Mouse (Mus musculus): ENCODE results near the gene Palld. TPM values are rescaled to one million over a fixed set of nuclear protein-coding genes. Genes with fewer than 3 reads are reported as not detected.

Palld gene
- total and polyA plus RNA-seq, 3 experiments: 0.87 to 7.1 (median 2.6) TPM

DNA sequence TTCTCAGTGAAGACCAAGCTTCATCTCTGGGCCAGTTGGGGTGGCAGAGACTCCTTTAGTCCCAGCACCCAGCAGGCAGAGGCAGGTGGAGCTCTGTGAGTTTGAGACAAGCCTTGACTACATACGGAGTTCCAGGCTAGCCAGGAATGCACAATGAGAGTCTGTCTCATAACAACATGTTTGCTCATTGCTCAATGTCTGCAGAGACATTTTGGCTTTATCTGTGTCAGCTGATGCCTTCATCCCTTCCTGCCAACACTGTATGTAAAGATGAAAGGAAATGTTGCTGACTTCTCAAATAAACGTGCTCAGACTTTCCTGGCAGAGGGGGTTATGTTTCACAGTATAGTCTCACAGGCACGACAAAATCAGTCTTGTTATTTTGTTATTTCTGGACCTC, 401.6 kb downstream of the Palld start:
- no peaks in the 10 kb centered on the region for H3K27me3 ChIP-seq (replicated peaks)
- DNase-seq (ENCODE audit: extremely low read depth): no peak
- dilution Hi-C loops (cut with MboI; ENCODE audit: extremely low pct_ligation_motif_present, extremely low pct_unique_long_range_greater_than_20kb, low sequenced_read_pairs) (no loop called here), in situ Hi-C loops (cut with MboI; ENCODE audit: low pct_ligation_motif_present, low pct_unique_long_range_greater_than_20kb, low sequenced_read_pairs) (loop anchor here (25.0 kb wide), 3 partner anchors 439 to 989 kb away; partner anchors contain the start of genes Aadat and Gm10283)
- TF ChIP-seq EP300 (IDR thresholded peaks at IDR 0.05; ENCODE audit: low read length) (no peak), USF1 (IDR thresholded peaks at IDR 0.05; ENCODE audit: low read depth, low read length) (no peak), RAD21 (IDR thresholded peaks at IDR 0.05; ENCODE audit: low read depth, low read length) (no peak), TBP (conservative IDR thresholded peaks at IDR 0.05; ENCODE audit: low read depth, low read length) (no peak), NELFE (IDR thresholded peaks at IDR 0.05; ENCODE audit: low read depth, low read length) (no peak), BHLHE40 (IDR thresholded peaks at IDR 0.05; ENCODE audit: low read depth, low read length) (no peak), SMC3 (IDR thresholded peaks at IDR 0.05; ENCODE audit: low read depth, low read length) (no peak), CTCF (conservative IDR thresholded peaks at IDR 0.05 in 1 of 2, IDR thresholded peaks at IDR 0.05 in 1 of 2; ENCODE audit: low read depth in 2 of 2, low read length in 2 of 2) (no peak)
- H3K36me3 ChIP-seq (replicated peaks in 1 of 2; ENCODE audit: control insufficient read depth in 1 of 2, insufficient read depth in 1 of 2, low read length in 1 of 2): peaks cover 20 to 65% of the 10 kb centered on the region in 2 experiments
- no peak overlapping the region for H3K9ac ChIP-seq (ENCODE audit: insufficient read depth, low read depth)
- no peaks in the 10 kb centered on the region for H3K9me3 ChIP-seq (replicated peaks; ENCODE audit: low read length)
- no peak overlapping the region for H3K4me3 ChIP-seq (replicated peaks in 1 of 3; ENCODE audit: low read depth in 2 of 3, low read length in 2 of 3, poor library complexity in 1 of 3)
- no peak overlapping the region for H3K27ac ChIP-seq (ENCODE audit: insufficient read depth, low read depth)
- H3K4me2 ChIP-seq (ENCODE audit: insufficient read depth, low read depth, poor library complexity, severe bottlenecking): no peak overlapping the region
- H3K79me2 ChIP-seq (replicated peaks; ENCODE audit: control insufficient read depth, extremely low read depth, insufficient read depth, poor library complexity, severe bottlenecking): no peaks in the 10 kb centered on the region
- H3K4me1 ChIP-seq (ENCODE audit: control insufficient read depth in 1 of 2, insufficient read depth in 2 of 2): peaks cover 3% of the 10 kb centered on the region in 2 experiments; a peak in 2 of 4 replicates

DNA sequence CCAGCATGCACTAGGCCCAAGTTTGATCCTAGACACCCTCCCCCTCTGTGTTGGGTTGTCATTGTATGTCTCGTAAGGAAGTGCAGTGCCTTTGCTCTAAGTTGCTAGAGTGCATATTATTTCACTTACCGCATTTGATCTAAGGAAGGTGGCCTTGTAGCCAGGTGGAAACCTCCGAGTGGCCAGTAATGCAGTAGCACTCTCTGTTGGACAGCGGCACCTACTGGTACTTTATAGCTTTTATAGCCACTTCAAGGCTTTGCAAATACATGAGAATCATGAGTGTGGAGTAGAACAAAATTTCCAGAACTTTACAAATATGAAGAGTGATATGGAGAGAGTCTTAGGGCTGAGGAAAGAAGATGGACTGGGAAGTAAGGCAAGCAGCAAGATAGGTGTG, 403.5 kb downstream of the Palld start:
- dilution Hi-C loops (cut with MboI; ENCODE audit: extremely low pct_ligation_motif_present, extremely low pct_unique_long_range_greater_than_20kb, low sequenced_read_pairs): no loop called here
- peak; percentile 50 for TF ChIP-seq SMC3 (IDR thresholded peaks at IDR 0.05; ENCODE audit: low read depth, low read length)
- peak; percentile 65 for TF ChIP-seq RAD21 (IDR thresholded peaks at IDR 0.05; ENCODE audit: low read depth, low read length)
- no peak for TF ChIP-seq MAFK (IDR thresholded peaks at IDR 0.05; ENCODE audit: insufficient replicate concordance, low read length)
- TF ChIP-seq CHD2 (IDR thresholded peaks at IDR 0.05; ENCODE audit: low read length): no peak
- peak in 1 of 2 experiments; percentile 62; a peak in 2 of 4 replicates for TF ChIP-seq CTCF (conservative IDR thresholded peaks at IDR 0.05 in 1 of 2, IDR thresholded peaks at IDR 0.05 in 1 of 2; ENCODE audit: low read depth in 2 of 2, low read length in 2 of 2)
- no peak for TF ChIP-seq ZNF384 (IDR thresholded peaks at IDR 0.05; ENCODE audit: low read depth, low read length)
- H3K4me3 ChIP-seq (replicated peaks in 1 of 3; ENCODE audit: low read depth in 2 of 3, low read length in 2 of 3, poor library complexity in 1 of 3): no peak overlapping the region
- H3K4me1 ChIP-seq (ENCODE audit: control insufficient read depth in 1 of 2, insufficient read depth in 2 of 2): peaks cover 0 to under 1% of the 10 kb centered on the region in 2 experiments; a peak in 1 of 4 replicates
- in situ Hi-C loops (cut with MboI; ENCODE audit: low pct_ligation_motif_present, low pct_unique_long_range_greater_than_20kb, low sequenced_read_pairs): no loop called here
- DNase-seq (ENCODE audit: extremely low read depth): no peak
- no peak overlapping the region for H3K4me2 ChIP-seq (ENCODE audit: insufficient read depth, low read depth, poor library complexity, severe bottlenecking)
- peaks cover 29 to 69% of the 10 kb centered on the region in 2 experiments for H3K36me3 ChIP-seq (replicated peaks in 1 of 2; ENCODE audit: control insufficient read depth in 1 of 2, insufficient read depth in 1 of 2, low read length in 1 of 2)
- H3K79me2 ChIP-seq (replicated peaks; ENCODE audit: control insufficient read depth, extremely low read depth, insufficient read depth, poor library complexity, severe bottlenecking): no peaks in the 10 kb centered on the region
- no peaks in the 10 kb centered on the region for H3K27me3 ChIP-seq (replicated peaks)
- H3K9ac ChIP-seq (ENCODE audit: insufficient read depth, low read depth): no peak overlapping the region
- H3K9me3 ChIP-seq (replicated peaks; ENCODE audit: low read length): no peaks in the 10 kb centered on the region
- no peak overlapping the region for H3K27ac ChIP-seq (ENCODE audit: insufficient read depth, low read depth)

DNA sequence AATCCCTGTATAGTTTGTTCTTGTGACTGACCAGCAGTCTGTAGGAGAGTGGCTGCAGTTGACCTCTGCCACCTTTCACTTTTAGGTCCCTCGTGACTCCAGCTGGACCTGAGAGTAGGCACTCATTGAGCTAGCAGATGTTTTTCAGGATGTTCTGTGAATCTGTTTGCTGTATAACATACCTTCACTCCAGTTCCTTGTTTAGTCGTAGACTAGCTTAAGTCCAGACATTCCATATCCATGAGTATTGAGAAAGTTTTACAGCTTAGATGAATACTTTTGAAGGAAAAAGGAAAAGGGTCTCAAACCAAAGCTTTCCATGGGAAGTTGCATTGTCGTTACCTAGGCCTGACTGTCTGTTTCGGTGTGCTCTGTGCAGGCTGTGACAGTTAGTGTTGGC, 405.4 kb downstream of the Palld start:
- TF ChIP-seq EP300 (IDR thresholded peaks at IDR 0.05; ENCODE audit: low read length): no peak
- TF ChIP-seq CHD1 (IDR thresholded peaks at IDR 0.05; ENCODE audit: low read depth, low read length): no peak
- no peak for TF ChIP-seq RAD21 (IDR thresholded peaks at IDR 0.05; ENCODE audit: low read depth, low read length)
- no peak for TF ChIP-seq ZC3H11A (IDR thresholded peaks at IDR 0.05; ENCODE audit: low read depth, low read length)
- TF ChIP-seq MYC (IDR thresholded peaks at IDR 0.05; ENCODE audit: low read depth, low read length): no peak
- no peak for TF ChIP-seq ZMIZ1 (IDR thresholded peaks at IDR 0.05; ENCODE audit: low read depth, low read length)
- TF ChIP-seq ETS1 (conservative IDR thresholded peaks at IDR 0.05; ENCODE audit: low read depth, low read length): no peak
- TF ChIP-seq GABPA (IDR thresholded peaks at IDR 0.05; ENCODE audit: insufficient replicate concordance, low read depth, low read length): no peak

More for the DNA sequence above, 405.4 kb downstream of the Palld start:
- dilution Hi-C loops (cut with MboI; ENCODE audit: extremely low pct_ligation_motif_present, extremely low pct_unique_long_range_greater_than_20kb, low sequenced_read_pairs): no loop called here
- Histone ChIP-seq H3K4me2 (ENCODE audit: insufficient read depth, low read depth, poor library complexity, severe bottlenecking) (no peak overlapping the region), H3K27ac (ENCODE audit: insufficient read depth, low read depth) (no peak overlapping the region), H3K79me2 (replicated peaks; ENCODE audit: control insufficient read depth, extremely low read depth, insufficient read depth, poor library complexity, severe bottlenecking) (no peaks in the 10 kb centered on the region), H3K4me3 (replicated peaks in 1 of 3; ENCODE audit: low read depth in 2 of 3, low read length in 2 of 3, poor library complexity in 1 of 3) (no peak overlapping the region), H3K9me3 (replicated peaks; ENCODE audit: low read length) (no peaks in the 10 kb centered on the region), H3K4me1 (ENCODE audit: control insufficient read depth in 1 of 2, insufficient read depth in 2 of 2) (no peaks in the 10 kb centered on the region), H3K36me3 (replicated peaks in 1 of 2; ENCODE audit: control insufficient read depth in 1 of 2, insufficient read depth in 1 of 2, low read length in 1 of 2) (peaks cover 30 to 71% of the 10 kb centered on the region in 2 experiments), H3K9ac (ENCODE audit: insufficient read depth, low read depth) (no peak overlapping the region), H3K27me3 (replicated peaks) (no peaks in the 10 kb centered on the region)
- in situ Hi-C loops (cut with MboI; ENCODE audit: low pct_ligation_motif_present, low pct_unique_long_range_greater_than_20kb, low sequenced_read_pairs): no loop called here
- DNase-seq (ENCODE audit: extremely low read depth): no peak
